Mouse (Mus musculus) urinary bladder, postnatal 10 days (tissue): ENCODE measurements around the gene Galntl6.

Experiments
- DNase-seq: peaks from one replicate; pipeline ENCODE4 v3.0.0; 2022; ENCODE audit warnings: low spot score

The Galntl6 gene

DNA sequence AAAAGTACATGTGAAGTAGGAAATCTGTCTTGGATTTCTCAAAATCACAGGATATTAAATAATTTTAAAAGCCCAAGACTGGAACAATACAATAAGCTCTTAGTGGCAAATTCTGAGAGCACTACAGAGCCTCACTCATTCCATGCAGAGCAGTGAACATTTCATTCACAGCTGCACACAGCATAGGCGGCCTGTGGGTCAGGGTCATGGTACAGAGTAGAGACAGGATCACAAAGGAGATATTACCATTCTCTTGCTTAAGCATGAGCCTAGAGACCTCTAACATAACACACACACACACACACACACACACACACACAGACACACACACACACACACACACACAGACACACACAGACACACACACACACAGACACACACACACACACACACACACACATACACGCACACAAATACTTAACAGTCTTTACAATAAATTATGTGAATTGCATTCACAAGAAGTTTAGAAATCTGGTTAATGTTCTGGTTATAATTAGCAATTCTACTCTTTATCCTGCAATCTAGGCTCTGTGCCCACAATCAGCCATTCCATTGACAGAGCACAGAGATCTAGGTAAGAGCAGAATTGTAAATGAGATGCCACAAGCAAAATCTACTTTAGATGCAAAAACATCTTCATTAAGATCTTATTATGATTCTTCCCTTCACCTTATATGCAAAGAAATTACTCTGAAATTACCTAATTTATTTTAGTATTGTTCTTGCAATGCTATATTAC is 653.7 kb downstream of the Galntl6 start:
- DNase-seq, result no peak

DNA sequence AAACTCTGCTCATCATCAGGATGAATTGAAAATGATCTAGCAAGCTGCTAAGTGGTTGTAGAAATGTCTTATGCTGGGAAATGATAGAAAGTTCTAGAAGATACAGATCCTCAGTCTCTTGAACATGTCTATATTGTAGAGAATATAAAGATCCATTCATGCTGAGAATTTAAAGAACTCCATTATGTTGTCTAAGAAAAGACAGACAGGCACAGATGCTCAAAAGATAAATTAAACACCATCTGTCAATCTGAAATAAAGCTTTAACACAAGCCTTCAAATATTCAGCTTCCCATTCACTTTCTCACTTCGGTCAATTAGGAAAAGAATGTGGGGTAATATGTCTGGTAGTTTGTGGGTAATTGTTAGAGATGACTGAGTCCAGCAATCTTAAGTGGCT is 658.8 kb downstream of the Galntl6 start:
- DNase-seq, result no peak

DNA sequence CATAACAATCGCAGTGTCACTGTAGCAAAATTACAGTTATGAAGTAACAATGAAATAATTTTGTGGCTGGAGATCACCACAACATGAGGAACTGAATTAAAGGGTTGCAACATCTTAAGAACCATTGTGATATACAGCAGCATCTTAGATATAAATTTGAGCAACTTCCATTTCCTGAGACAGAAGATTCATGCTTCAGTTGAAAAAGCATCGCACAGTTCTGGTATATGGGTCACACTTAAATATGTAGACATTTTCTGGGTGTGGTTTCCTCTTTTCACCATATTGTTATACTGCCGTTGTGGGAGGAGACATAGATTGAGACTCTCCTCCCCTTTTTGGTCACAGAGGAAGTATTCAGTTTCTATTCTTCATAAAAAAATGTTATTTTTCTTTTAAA is 667.6 kb downstream of the Galntl6 start:
- DNase-seq, result no peak

DNA sequence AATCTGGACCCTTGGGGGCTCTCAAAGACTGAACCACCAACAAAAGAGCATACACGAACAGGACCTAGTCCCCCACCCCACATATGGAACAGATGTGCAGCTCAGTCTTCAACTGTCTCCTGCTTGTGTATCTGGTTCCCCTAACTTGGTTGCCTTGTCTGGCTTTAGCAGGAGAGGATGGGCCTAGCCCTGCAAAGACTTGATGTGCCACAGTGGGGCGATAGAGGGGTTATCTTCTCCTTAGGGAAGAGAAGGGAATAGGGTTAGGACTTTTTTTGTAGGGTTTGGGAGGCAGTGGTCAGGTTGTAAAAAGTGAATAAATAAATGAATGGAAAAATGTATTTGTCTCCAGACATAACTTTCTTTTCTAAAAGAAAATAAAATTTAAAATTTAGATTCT is 678.2 kb downstream of the Galntl6 start:
- no peak for DNase-seq

DNA sequence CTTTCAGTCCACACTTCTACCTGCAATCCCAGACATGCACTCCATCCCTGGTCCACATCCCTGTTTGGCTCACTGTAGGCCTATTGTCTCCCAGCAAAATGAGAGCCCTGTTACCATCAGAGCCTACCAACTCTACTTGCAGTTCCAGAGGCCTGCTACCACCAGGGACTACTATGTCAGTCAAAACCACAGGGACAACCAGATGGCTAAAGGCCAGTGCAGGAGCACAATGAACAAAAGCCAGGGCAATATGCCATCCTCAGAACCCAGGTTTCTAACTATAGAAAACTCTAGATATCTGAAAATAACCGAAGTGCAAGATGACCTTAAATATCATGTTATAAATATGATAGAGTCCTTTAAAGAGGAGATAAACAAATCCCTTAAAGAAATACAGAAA is 683.7 kb downstream of the Galntl6 start:
- no peak for DNase-seq

DNA sequence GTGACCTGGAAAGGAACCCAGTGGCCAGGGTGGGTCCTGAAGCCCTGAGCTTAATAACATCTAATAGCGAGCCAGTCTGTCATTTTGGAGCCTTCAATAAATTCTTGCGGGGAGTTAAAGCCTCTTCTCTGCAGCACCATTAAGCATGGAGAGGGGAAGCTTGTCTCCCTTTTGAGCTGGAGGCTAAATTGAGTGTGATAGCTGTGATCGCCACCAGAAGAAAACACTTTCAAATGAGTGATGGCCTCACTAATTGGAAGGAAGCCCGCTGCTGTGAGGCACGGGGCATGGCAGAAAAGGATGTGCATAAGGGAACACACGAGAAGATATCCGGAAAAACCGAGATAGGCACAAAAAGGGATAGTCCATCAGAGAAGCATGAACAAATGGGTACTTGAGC is 694.6 kb downstream of the Galntl6 start:
- DNase-seq, result no peak

DNA sequence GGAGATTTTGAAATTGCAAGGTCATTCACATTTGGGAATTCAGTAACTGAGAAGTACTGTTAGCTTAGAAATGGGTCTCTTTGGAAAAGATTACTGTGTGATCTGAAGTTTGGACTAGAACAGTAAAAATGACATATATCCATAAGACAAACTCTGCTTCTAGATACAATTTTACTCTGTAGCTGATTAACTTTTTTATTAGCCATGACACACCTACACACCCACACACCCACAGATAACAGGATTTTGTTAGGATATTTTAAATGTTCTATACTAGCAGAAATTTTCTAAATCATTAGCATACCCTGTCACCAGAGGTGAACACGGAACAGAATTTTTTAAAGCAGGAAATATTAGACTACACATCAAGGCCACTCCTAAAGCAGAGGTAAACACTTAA is 722.7 kb downstream of the Galntl6 start:
- DNase-seq, result no peak

DNA sequence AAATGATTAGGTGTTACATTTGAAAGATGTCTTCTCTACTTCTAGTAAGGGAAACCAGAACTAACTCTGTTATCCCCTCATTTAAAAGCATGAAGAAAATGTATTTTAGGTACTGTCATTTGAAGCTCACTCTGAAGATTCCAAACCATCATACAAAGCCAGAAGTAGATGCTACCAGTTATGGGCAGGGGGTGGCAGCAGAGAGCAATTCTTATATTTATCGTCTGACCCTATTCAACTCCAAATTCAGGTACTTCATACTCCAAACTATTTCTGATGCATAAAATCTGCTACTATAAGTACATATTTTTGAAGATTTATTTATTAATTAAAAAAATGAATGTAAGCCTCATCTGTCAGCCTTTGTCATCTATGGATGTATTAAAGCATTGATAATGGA is 765.5 kb downstream of the Galntl6 start:
- DNase-seq, result no peak

DNA sequence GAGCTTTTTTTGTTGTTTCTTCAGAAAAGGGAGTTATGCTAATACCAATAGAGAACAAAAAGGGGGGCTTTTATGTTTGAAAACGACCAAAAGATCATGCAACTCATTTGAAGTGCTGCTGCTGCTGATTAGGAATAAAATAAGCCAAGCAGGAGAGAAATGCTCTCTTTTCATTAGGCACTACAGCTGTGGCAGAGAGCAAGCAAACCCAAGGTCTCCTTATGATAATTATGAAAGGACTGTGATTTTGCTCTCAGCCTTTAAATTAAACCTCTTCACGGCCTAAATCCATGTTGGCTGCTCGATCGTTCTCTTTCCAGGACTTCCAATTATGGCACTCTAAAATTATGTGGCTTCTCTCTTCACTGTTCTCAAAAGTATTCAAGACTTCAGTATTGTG is 825.7 kb downstream of the Galntl6 start:
- no peak for DNase-seq

DNA sequence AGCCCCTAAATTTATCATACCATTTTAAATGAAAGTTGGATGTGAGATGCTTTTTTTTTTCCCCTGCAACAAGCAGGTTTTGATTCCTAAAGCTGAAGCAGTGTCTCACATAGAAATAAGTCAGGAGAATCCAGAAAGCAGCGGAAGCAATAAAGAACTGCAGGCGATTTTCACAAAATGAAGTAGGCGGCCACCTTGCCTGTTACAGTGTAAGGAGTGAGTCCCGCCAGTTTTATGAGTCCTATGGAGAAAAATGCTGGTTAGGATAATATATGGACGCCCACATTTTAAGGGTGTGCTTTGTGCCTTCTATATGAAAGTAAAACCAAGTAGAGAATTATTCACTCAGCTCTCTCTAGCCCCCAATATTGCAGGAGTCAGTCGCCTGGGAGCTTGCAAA is 827.5 kb downstream of the Galntl6 start:
- no peak for DNase-seq

DNA sequence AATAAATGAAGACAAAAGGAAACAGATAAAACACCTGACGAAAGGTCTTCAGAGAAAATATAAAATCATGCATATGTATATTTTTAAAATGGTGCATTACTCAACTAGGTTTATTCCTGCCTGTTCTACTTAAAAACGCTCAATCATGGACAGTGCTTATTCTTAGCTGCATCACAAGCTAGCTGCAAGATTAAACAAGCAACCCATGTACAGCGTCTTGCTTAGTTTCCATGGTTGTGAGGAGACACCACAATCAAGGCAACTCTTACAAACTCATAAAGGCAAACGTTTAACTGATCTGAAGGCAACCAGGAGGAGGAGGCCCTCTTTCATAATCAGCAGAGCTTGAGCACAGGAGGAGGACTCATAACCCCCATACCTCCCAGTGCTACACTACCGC is 830.7 kb downstream of the Galntl6 start:
- no peak for DNase-seq

DNA sequence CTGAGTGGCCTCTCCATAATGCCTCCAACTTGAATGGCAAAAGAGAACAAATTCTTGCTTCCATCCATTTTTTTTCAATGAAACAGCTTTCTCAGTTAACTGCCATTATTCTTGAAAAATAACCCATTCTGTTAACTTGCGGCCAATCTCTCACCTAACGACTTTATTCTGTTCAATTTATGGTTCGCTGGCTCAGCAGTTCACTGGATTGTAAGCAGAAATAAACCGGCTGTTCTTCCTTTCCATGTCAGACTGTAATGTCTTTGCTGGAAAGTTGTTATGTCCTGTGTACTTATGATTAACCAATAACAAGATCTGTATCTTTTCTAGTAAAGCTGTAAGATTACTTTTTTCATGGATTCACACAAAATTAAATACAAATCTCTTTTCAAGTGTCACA is 837.8 kb downstream of the Galntl6 start:
- DNase-seq, result no peak

DNA sequence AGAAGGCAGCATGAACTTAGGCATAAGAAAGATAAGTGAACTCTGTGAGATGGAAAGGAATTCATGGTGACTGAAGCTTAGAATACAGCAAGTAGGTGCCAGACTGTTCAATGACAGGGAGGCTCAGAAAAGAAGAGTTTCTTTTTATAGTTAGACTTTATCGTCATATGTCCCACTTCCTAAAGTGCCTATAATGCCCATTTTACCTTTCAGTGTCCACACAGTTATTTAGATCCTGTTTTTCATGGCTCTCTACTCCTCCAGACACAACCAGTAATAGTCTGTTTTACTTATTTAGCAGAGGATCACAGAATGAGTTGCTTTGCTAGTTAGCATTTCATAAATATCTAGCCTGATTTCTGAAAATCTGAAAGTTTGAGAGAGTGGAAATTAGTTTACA is 838.7 kb downstream of the Galntl6 start:
- no peak for DNase-seq

DNA sequence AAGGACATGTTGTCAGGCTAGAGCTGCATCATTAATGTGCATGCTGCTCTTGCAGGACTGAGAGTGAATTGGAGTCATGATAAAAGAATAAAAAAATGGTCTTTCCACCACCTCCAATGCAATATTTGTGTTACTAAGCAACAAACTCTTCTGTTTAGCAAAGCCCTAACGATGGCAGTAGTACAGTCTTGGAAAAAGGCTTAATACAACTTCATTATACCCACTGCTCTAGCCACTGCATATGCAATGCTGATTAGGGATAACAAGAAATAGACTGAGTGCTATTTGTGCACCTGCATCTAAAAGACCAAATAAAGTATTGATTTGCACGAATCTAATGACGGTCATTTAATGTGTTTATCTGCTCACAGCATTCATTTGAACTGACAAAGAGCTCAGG is 880.2 kb downstream of the Galntl6 start:
- DNase-seq, result no peak

DNA sequence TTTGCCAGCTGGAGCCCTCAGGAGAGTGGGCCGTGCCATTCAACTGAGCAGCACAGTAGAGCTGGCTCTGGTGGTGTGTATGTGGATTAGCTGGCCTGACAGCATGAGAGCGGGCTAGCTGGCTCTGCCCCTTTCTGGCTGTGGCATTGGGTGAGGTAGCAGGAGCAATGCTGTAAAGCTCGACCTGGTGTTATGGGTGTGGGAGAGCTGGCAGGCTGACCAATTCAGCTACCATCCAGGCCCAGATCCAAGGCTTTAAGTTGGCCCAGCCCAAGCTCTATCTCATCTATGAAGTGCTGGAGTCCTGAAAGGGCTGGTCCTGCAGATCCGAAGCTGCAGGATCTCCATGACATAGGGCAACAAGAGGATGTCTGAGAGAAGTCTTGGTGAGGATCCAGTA is 886.9 kb downstream of the Galntl6 start:
- no peak for DNase-seq

DNA sequence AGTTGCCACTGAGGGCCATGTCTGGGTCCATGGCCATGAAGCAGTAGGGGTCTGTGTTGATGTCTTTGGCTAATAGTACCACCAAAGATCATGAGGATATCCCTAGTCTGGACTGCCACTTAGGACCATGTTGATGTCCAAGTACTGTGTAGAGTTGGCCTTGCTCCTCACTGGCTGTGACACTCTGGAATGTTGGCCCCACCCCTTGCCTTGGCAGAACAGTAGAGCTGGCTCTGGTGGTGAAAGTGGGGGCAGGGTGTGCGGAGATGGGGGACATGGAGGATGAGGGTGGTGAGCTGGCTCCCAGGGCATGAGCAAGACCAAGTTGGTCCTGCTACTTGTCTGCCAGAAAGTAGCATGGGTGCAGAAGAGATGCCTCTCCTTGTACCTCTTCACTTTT is 887.3 kb downstream of the Galntl6 start:
- no peak for DNase-seq

DNA sequence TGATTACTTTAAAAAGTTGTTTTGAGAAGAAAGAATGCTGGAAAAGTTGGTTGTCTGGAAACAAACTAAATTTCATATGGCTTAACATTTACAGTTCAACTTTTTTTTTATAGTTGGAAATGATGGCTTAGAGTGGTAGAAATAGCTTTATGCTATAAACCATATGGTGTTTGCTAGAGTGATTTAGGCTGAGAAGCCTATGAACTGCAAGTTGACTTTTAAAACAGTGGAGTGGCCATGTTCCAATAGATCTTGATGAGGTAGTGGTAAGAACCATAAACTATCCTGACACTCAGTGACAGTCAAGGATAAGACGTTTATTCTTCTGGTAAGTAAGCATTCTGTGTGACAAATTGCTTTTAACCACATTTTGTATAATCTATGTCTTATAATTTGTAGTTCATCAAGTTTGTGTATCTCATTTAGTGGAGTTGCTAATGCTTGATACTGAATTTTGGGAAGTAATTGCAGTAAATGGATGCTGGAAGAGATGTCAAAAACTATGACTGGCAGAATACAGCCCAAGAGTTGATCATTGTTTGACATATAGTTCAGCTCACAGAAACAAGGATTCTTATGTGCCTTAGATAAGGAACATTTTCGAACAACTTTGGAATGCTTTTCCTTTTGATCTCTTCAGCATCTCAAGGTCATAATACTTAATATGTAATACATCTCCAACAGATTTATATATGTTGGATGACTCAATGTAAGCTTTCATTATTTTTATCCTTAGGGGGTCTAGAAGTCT is 888.8 kb downstream of the Galntl6 start:
- DNase-seq, result no peak

DNA sequence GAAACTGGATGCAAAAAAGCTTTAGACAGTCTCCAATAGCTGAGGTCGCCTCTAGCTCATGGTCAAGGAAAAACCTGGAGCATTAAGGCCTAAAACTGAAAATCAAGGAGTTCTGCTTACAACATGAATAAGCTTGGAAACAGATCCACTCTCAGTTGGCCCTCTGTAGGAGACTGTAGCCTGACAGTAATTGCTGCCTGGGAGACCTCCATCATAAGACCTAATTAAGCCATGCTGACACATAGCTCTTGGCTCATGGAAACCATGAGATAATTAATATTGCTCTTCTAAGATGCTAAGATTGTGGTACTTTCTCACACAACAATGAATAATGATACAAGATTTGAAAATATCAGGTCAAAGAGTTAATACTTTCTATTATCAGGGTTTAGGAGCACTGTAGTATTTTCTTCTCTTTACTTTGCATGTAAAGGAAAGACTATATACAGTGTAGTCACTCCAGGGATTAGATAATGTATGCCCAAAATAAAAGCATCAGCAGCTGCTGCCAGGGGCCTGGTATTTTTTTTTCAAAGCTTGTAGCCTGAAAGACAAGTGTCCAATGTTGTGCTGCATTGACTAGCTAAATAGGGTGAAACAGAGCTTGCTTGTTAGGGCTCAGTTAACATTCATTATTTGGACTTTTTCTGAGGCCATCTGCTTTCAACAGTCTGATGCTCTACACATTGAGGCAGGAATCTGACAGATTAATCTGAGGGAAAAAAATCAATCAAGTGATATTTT is 922.8 kb downstream of the Galntl6 start:
- DNase-seq, result no peak

DNA sequence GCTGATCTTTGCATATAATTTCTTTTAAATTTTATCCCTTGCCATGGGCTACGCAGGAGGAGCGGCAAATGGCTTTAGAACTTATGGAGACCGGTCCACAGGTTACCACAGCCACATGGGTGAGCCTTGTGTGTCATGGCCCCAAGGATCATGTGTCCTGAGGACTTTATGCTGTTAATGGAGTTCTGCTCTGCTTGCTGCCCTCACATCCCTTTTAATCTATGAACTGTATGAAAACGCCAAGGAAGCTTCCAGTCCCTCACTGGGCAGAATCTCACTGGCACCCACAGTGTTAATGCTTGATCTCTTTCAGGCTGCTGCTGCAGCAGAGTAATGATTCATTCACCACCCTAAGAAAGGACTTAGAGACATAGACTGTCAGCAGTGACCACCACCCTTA is 935.1 kb downstream of the Galntl6 start:
- DNase-seq, result no peak

DNA sequence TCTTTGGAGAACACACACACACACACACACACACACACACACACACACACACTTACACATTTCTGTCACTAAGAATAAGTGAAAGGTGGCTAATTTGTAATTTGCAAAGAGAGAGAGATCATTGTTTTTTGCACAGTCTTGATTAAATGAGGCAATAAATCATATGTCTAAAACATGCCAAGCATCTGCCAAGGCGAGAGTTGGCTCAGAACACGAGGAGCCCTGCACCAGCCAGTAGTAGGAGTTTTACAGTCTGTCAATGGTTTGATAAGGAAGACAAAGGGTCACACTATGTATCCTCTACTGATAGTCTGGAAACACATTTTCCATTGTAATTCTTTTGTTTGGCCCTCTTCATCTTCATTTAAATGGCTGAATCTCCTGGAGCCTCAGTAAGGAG is 938.3 kb downstream of the Galntl6 start:
- no peak for DNase-seq

DNA sequence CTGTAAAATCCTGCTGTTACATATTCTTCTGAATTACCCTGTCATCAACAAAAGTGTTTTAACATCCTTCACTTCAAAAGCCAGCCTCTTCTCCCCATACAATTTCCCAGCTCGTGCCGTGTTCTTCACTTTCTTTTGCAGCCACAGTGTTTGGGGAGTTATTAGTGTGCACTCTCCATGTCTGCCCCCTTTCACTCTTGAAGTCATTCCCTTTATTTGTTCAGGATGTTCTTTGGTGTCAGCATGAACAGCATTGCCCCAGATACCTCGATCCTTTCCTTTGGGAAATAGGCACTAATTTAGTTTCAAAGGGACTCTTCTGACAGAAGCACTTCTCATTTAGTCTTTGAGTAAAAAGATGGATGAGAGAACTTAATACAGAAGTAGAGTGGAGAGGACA is 939.6 kb downstream of the Galntl6 start:
- no peak for DNase-seq

DNA sequence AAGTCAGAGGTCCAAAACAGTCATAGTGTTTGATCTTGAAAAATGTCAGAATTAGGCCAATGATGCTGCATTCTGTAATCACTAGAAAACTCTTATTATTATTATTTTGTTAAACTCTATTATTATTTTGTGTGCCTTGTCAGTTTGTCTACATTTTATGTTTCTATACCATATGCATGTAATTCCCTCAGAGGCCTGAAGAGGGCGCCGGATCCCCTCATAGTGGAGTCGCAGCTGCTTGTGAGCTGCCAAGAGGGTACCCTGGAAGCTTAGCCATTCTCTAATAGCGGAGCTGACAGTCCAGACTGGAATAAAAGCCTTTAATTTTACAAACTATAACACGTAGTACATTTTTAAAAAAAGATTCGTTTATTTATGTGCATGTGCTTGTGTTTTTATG is 945.8 kb downstream of the Galntl6 start:
- DNase-seq, result no peak

DNA sequence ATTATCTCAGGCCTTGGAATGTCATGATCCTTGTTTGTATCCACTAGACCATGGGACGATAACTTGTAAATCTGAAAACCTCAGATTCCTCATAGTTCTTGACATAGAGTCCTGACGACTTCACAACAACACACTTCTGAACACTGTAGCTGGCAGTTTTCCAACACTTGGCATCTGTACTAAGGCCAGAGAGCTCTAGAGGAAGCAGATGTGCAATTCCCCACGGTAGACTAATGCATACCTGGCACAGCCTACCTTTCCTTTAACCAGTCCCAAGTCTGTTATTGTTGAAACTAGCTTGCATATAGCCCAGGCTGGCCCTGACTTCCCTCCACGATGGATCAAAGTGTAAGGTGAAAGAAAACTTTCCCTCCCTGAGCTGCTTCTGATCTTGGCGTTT is 946.9 kb downstream of the Galntl6 start:
- DNase-seq, result no peak
